Mouse (Mus musculus) hindbrain, embryonic 14.5 days (tissue): ENCODE data around the gene Tmem205. TPM values are rescaled to one million over a fixed set of nuclear protein-coding genes. Genes with fewer than 3 reads are reported as not detected.

ENCODE experiments used
- ATAC-seq: fragments of 200-750 bp; cut with Nextera tagmentation; 2 replicates; pipeline ENCODE4 v1.8.0; 2017; ENCODE audit warnings: moderate number of reproducible peaks, mild to moderate bottlenecking, moderate TSS enrichment, moderate library complexity; ENCODE audit not compliant: low FRiP score
- DNase-seq: peaks from one replicate; pipeline ENCODE4 v3.0.0-alpha.2; 2015; ENCODE audit warnings: low spot score
- H3K27ac ChIP-seq: fragments of 300-500 bp; sonication (generic); 2 replicates; pipeline ENCODE4 v1.5.1; 2014; ENCODE audit warnings: mild to moderate bottlenecking, moderate library complexity
- H3K27me3 ChIP-seq: fragments of 300-500 bp; sonication (generic); 2 replicates; pipeline ENCODE4 v1.6.1; 2014; ENCODE audit warnings: mild to moderate bottlenecking, low read length, mixed read lengths; ENCODE audit not compliant: control insufficient read depth, insufficient read depth
- H3K36me3 ChIP-seq: fragments of 300-500 bp; sonication (generic); replicated peaks from 2 replicates; pipeline ENCODE4 v1.6.1; 2014; ENCODE audit not compliant: control insufficient read depth, insufficient read depth
- H3K4me1 ChIP-seq: fragments of 300-500 bp; sonication (generic); replicated peaks from 2 replicates; pipeline ENCODE4 v1.6.1; 2014; ENCODE audit warnings: antibody characterized with exemption, low read length, mixed read lengths; ENCODE audit not compliant: control insufficient read depth, insufficient read depth
- H3K4me2 ChIP-seq: fragments of 300-500 bp; sonication (generic); replicated peaks from 2 replicates; pipeline ENCODE4 v1.6.1; 2014; ENCODE audit warnings: mild to moderate bottlenecking, moderate library complexity
- H3K4me3 ChIP-seq: fragments of 300-500 bp; sonication (generic); replicated peaks from 2 replicates; pipeline ENCODE4 v1.5.1; 2014; ENCODE audit warnings: mild to moderate bottlenecking, low read length
- H3K9ac ChIP-seq: fragments of 300-500 bp; sonication (generic); 2 replicates; pipeline ENCODE4 v1.6.1; 2014
- H3K9me3 ChIP-seq: fragments of 300-500 bp; sonication (generic); 2 replicates; pipeline ENCODE4 v1.6.1; 2016; ENCODE audit warnings: low read length; ENCODE audit not compliant: control insufficient read depth
- WGBS: fragments of 180-500 bp; shearing (Covaris S2); extraction: QIAGEN DNeasy Blood & Tissue Kit; methylation state at CpG from one replicate; pipeline ENCODE4 v1.1.7; 2014; 5-methylcytosine and 5-hydroxymethylcytosine counted together
- polyA plus RNA-seq: library from polyadenylated mRNA; unstranded; fragments of >200 nt; fragmentation: Nextera tagmentation; extraction: Ambion mirVana; gene quantifications from 2 replicates; pipeline ENCODE4 v1.2.1, GENCODE M21; 2014

Gene Tmem205
- polyA plus RNA-seq, 1 experiment from 2014 or later, result 58.9 TPM

GRCm38 (mm10) chr9:21936692-21937570, 9.6 kb upstream of the Tmem205 start, which contains the start of gene Plppr2:
TSS of gene Plppr2 (plus strand) at chr9:21937033.
- DNase-seq (peak; percentile 94), ATAC-seq (peak; percentile 96)
- Histone ChIP-seq H3K27ac (peak within 1 kb of the TSS; percentile 80), H3K36me3 (peaks cover 22% of the 10 kb centered on the region), H3K9ac (peak within 1 kb of the TSS; percentile 83), H3K27me3 (no peaks in the 10 kb centered on the region), H3K4me3 (peak within 1 kb of the TSS; percentile 64), H3K9me3 (no peaks in the 10 kb centered on the region), H3K4me2 (peak within 1 kb of the TSS; percentile 73), H3K4me1 (peaks cover 17% of the 10 kb centered on the region)
- under 1% methylated on average over 42 of the region's 43 CpGs for WGBS

GRCm38 (mm10) chr9:21935466-21936131, 8.2 kb upstream of the Tmem205 start:
- Histone ChIP-seq H3K4me1 (peaks cover 17% of the 10 kb centered on the region), H3K27me3 (no peaks in the 10 kb centered on the region), H3K4me2 (no peak overlapping the region), H3K36me3 (peaks cover 8% of the 10 kb centered on the region), H3K4me3 (no peak overlapping the region), H3K9me3 (no peaks in the 10 kb centered on the region), H3K9ac (0 out of 2 replicates have a peak overlapping the region, but pooled peaks have one; percentile 52), H3K27ac (peak overlapping the region; percentile 69; the same call in 1 of the 2 replicates)
- WGBS, result 86% methylated on average over 7 of the region's 7 CpGs
- no peak for DNase-seq
- ATAC-seq, result no peak

GRCm38 (mm10) chr9:21934021-21934420, 6.7 kb upstream of the Tmem205 start:
- no peak overlapping the region for H3K4me3 ChIP-seq
- no peaks in the 10 kb centered on the region for H3K36me3 ChIP-seq
- peaks cover 15% of the 10 kb centered on the region for H3K4me1 ChIP-seq
- no peak for DNase-seq
- no peak for ATAC-seq
- H3K27me3 ChIP-seq, result no peaks in the 10 kb centered on the region
- H3K27ac ChIP-seq, result no peak overlapping the region
- H3K9ac ChIP-seq, result no peak overlapping the region
- H3K9me3 ChIP-seq, result no peaks in the 10 kb centered on the region
- 88% methylated on average over 12 of the region's 12 CpGs for WGBS
- H3K4me2 ChIP-seq, result no peak overlapping the region

GRCm38 (mm10) chr9:21932445-21933137, 5.2 kb upstream of the Tmem205 start:
- no peak for DNase-seq
- H3K9me3 ChIP-seq, result no peaks in the 10 kb centered on the region
- no peaks in the 10 kb centered on the region for H3K27me3 ChIP-seq
- ATAC-seq, result no peak
- WGBS, result 62% methylated on average over 12 of the region's 12 CpGs
- peaks cover 5% of the 10 kb centered on the region for H3K4me1 ChIP-seq
- H3K4me3 ChIP-seq, result no peak overlapping the region
- H3K27ac ChIP-seq, result no peak overlapping the region
- H3K9ac ChIP-seq, result no peak overlapping the region
- H3K4me2 ChIP-seq, result no peak overlapping the region
- no peaks in the 10 kb centered on the region for H3K36me3 ChIP-seq

GRCm38 (mm10) chr9:21932006-21932405, 4.7 kb upstream of the Tmem205 start:
- Histone ChIP-seq H3K27ac (no peak overlapping the region), H3K27me3 (no peaks in the 10 kb centered on the region), H3K4me1 (peaks cover 3% of the 10 kb centered on the region; the same call in 1 of the 2 replicates), H3K4me3 (no peak overlapping the region), H3K4me2 (no peak overlapping the region), H3K9ac (no peak overlapping the region), H3K9me3 (no peaks in the 10 kb centered on the region), H3K36me3 (no peaks in the 10 kb centered on the region)
- ATAC-seq, result no peak
- WGBS, result 38% methylated on average over 2 of the region's 2 CpGs
- DNase-seq, result no peak

GRCm38 (mm10) chr9:21929208-21929607, 1.9 kb upstream of the Tmem205 start:
- H3K4me2 ChIP-seq, result no peak overlapping the region
- ATAC-seq, result no peak
- H3K4me3 ChIP-seq, result no peak overlapping the region
- no peak overlapping the region for H3K9ac ChIP-seq
- H3K27me3 ChIP-seq, result no peaks in the 10 kb centered on the region
- no peak for DNase-seq
- no peak overlapping the region for H3K27ac ChIP-seq
- H3K4me1 ChIP-seq, result peaks cover 12% of the 10 kb centered on the region
- no peaks in the 10 kb centered on the region for H3K9me3 ChIP-seq
- 78% methylated on average over 3 of the region's 3 CpGs for WGBS
- no peaks in the 10 kb centered on the region for H3K36me3 ChIP-seq

- Histone ChIP-seq H3K27me3 (no peaks in the 10 kb centered on the region), H3K4me1 (peaks cover 12% of the 10 kb centered on the region), H3K9me3 (no peaks in the 10 kb centered on the region), H3K36me3 (no peaks in the 10 kb centered on the region), H3K4me2 (peak overlapping the region; percentile 60), H3K9ac (peak overlapping the region; percentile 65), H3K4me3 (peak overlapping the region; percentile 43), H3K27ac (peak overlapping the region; percentile 75)
- ATAC-seq (no peak), DNase-seq (peak; percentile 26)
- 2% methylated on average over 6 of the region's 6 CpGs for WGBS
These were observed 572 bp downstream of the Tmem205 start for GRCm38 (mm10) chr9:21926784-21927183.

GRCm38 (mm10) chr9:21926155-21926554, 1.2 kb downstream of the Tmem205 start:
- no peak overlapping the region for H3K27ac ChIP-seq

GRCm38 (mm10) chr9:21925506-21925905, 1.9 kb downstream of the Tmem205 start:
- Histone ChIP-seq H3K27me3 (no peaks in the 10 kb centered on the region), H3K9me3 (no peaks in the 10 kb centered on the region), H3K4me3 (no peak overlapping the region), H3K36me3 (no peaks in the 10 kb centered on the region), H3K4me1 (peaks cover 12% of the 10 kb centered on the region), H3K4me2 (no peak overlapping the region), H3K9ac (no peak overlapping the region), H3K27ac (no peak overlapping the region)
- no peak for ATAC-seq
- WGBS, result 100% methylated on average over 1 of the region's 1 CpGs
- DNase-seq, result no peak

More at GRCm38 (mm10) chr9:21926155-21926554, 1.2 kb downstream of the Tmem205 start:
- ATAC-seq (no peak), DNase-seq (no peak)
- Histone ChIP-seq H3K27me3 (no peaks in the 10 kb centered on the region), H3K36me3 (no peaks in the 10 kb centered on the region), H3K9me3 (no peaks in the 10 kb centered on the region), H3K4me1 (peaks cover 12% of the 10 kb centered on the region), H3K9ac (0 out of 2 replicates have a peak overlapping the region, but pooled peaks have one; percentile 65), H3K4me2 (peak overlapping the region; percentile 60), H3K4me3 (peak overlapping the region; percentile 43; the same call in 1 of the 2 replicates)
- 86% methylated on average over 6 of the region's 6 CpGs for WGBS
